Mouse (Mus musculus) heart, postnatal 0 days (tissue): ENCODE measurements at regions not wholly inside any gene's neighbourhood (a gene's known extent, or its start where the extent isn't known, plus 50 kb on each side); places are given as distances from the start of the nearest gene placed in this dataset.

Source experiments
- CTCF ChIP-seq: IDR thresholded peaks from 2 replicates; pipeline ENCODE4 v1.5.1; 2016; ENCODE audit warnings: antibody characterized with exemption, control low read depth, low read depth
- EP300 ChIP-seq: IDR thresholded peaks from 2 replicates; pipeline ENCODE4 v1.6.1; 2016; ENCODE audit warnings: antibody characterized with exemption, low read depth

DNA sequence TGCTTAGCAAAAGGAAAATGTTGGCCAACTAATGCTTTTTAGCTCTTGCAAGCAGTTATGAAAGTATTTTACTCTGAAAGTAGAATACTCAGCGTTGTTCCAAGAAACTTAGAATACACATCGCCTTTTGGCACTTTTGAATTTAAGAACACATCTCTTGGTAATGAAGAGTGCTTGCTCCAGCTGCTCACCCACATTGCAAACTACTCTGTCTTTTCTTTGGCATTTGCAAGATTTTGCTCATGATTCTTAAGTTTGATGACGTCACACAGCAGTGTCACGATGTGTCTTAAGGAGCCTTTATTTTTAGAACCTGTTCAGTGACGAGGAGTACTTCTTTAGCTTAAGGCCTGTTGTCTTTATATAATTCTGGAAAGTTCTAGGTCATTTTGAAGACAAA is 104.1 kb upstream of the Tdrd3 start:
- TF ChIP-seq CTCF (no peak), EP300 (no peak)
